Mouse (Mus musculus): ENCODE results near the gene Taf12. TPM values are rescaled to one million over a fixed set of nuclear protein-coding genes. Genes with fewer than 3 reads are reported as not detected.
A peak's percentile ranks its signal among the peaks of the same experiment; 100 is the strongest.

Gene Taf12
- polyA plus RNA-seq, 2 experiments: 31.5 to 47.8 TPM

DNA sequence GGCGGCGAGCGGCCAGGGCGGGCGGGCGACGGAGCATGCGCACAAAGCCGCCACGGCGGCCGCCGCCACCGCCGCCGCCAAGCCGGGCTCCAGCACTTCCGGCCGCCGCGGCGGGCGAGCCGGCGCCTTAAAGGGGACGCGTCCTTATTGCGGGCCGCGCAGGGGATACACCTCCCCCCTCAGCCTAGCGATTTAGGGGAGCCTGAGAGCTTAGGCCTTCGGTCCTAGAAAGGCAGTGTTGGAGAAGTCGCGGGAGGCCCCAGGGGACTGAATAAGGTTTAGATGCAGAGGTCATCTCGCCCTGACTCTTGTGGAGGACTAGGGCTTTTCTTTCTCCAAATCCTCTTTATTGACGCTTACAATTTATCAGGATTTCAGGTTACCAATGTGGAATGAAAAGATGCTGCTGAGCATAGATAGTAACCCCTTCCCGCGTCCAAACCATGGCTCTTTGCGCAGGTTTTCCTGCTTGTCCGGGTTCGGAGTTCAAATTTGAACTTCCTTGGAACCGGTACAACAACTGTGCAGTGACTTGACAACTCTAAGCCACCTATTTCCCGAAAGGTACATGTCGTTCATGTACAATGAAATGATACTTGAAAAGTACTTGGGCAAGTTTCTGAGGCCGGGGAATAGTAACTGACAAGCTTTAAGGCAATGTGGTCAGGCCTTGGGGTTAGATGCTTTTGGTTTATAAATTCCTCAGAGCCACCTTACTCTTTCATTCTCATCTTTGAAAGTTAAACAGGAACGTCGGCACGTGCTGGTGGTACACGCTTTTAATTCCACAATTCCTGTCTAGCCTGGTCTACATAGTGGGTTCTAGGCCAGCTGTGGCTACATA is 12.4 kb upstream of the Taf12 start, which contains the start of gene Gmeb1:
Gmeb1 (minus strand) TSS at position 89 of the 844 bp plus-strand sequence.
- Histone ChIP-seq H3K27me3 (ENCODE audit: control insufficient read depth, insufficient read depth, low read length) (no peaks in the 10 kb centered on the region), H3K9me3 (ENCODE audit: control insufficient read depth, low read length) (no peaks in the 10 kb centered on the region), H3K4me1 (ENCODE audit: control insufficient read depth, insufficient read depth, low read length) (peaks cover 16% of the 10 kb centered on the region), H3K9ac (ENCODE audit: low read depth, low read length, severe bottlenecking) (peak within 1 kb of the TSS; percentile 95), H3K4me3 (replicated peaks; ENCODE audit: low read length) (peak within 1 kb of the TSS; percentile 80), H3K36me3 (ENCODE audit: control insufficient read depth, insufficient read depth, low read length) (no peaks in the 10 kb centered on the region), H3K27ac (replicated peaks; ENCODE audit: low read depth, low read length) (peak within 1 kb of the TSS; percentile 91), H3K4me2 (replicated peaks; ENCODE audit: low read depth, low read length, severe bottlenecking) (peak within 1 kb of the TSS; percentile 91)
- WGBS: 19% methylated on average over 31 of the region's 49 CpGs
- 0 out of 2 replicates have a peak, but pooled peaks have one; percentile 18 for TF ChIP-seq POLR2A (IDR thresholded peaks at IDR 0.05; ENCODE audit: borderline replicate concordance, extremely low read depth, insufficient read depth, insufficient read length)
- peak; percentile 89 for ATAC-seq (ENCODE audit: low FRiP score, low read depth)
- peak; percentile 83 for DNase-seq (ENCODE audit: low spot score)

DNA sequence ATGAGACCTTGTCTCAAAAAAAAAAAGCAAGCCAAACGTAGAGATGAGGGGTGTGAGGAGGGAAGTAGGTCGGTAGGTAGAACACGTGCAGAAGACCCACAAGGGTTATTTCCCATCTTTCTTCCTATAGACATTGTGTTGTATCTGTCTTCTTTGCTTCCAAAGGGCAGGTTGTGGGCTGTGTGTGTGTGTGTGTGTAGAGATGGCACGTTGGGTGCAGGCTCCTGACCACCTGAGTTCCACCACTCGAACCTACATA is 11.9 kb upstream of the Taf12 start:
- Histone ChIP-seq H3K9me3 (ENCODE audit: control insufficient read depth, low read length) (no peaks in the 10 kb centered on the region), H3K4me2 (replicated peaks; ENCODE audit: low read depth, low read length, severe bottlenecking) (peak overlapping the region; percentile 68; the same call in 1 of the 2 replicates), H3K27ac (replicated peaks; ENCODE audit: low read depth, low read length) (no peak overlapping the region; the same call in 1 of the 2 replicates), H3K36me3 (ENCODE audit: control insufficient read depth, insufficient read depth, low read length) (no peaks in the 10 kb centered on the region), H3K27me3 (ENCODE audit: control insufficient read depth, insufficient read depth, low read length) (no peaks in the 10 kb centered on the region), H3K4me3 (replicated peaks; ENCODE audit: low read length) (peak overlapping the region; percentile 80), H3K4me1 (ENCODE audit: control insufficient read depth, insufficient read depth, low read length) (peaks cover 16% of the 10 kb centered on the region), H3K9ac (ENCODE audit: low read depth, low read length, severe bottlenecking) (no peak overlapping the region)
- TF ChIP-seq POLR2A (IDR thresholded peaks at IDR 0.05; ENCODE audit: borderline replicate concordance, extremely low read depth, insufficient read depth, insufficient read length): no peak
- DNase-seq (ENCODE audit: low spot score) (no peak), ATAC-seq (ENCODE audit: low FRiP score, low read depth) (no peak)
- 73% methylated on average over 5 of the region's 5 CpGs for WGBS

- no peaks in the 10 kb centered on the region for H3K9me3 ChIP-seq (ENCODE audit: control insufficient read depth, low read length)
- H3K9ac ChIP-seq (ENCODE audit: low read depth, low read length, severe bottlenecking): no peak overlapping the region
- no peak overlapping the region for H3K4me3 ChIP-seq (replicated peaks; ENCODE audit: low read length)
- no peak overlapping the region for H3K4me2 ChIP-seq (replicated peaks; ENCODE audit: low read depth, low read length, severe bottlenecking)
- H3K36me3 ChIP-seq (ENCODE audit: control insufficient read depth, insufficient read depth, low read length): no peaks in the 10 kb centered on the region
- no peak overlapping the region for H3K27ac ChIP-seq (replicated peaks; ENCODE audit: low read depth, low read length)
- H3K27me3 ChIP-seq (ENCODE audit: control insufficient read depth, insufficient read depth, low read length): no peaks in the 10 kb centered on the region
- peaks cover 16% of the 10 kb centered on the region for H3K4me1 ChIP-seq (ENCODE audit: control insufficient read depth, insufficient read depth, low read length)
- DNase-seq (ENCODE audit: low spot score) (no peak), ATAC-seq (ENCODE audit: low FRiP score, low read depth) (no peak)
- 96% methylated on average over 7 of the region's 7 CpGs for WGBS
- TF ChIP-seq POLR2A (IDR thresholded peaks at IDR 0.05; ENCODE audit: borderline replicate concordance, extremely low read depth, insufficient read depth, insufficient read length): no peak
Observed at GRCm38 (mm10) chr4:132263313-132263712, 10.9 kb upstream of the Taf12 start.

DNA sequence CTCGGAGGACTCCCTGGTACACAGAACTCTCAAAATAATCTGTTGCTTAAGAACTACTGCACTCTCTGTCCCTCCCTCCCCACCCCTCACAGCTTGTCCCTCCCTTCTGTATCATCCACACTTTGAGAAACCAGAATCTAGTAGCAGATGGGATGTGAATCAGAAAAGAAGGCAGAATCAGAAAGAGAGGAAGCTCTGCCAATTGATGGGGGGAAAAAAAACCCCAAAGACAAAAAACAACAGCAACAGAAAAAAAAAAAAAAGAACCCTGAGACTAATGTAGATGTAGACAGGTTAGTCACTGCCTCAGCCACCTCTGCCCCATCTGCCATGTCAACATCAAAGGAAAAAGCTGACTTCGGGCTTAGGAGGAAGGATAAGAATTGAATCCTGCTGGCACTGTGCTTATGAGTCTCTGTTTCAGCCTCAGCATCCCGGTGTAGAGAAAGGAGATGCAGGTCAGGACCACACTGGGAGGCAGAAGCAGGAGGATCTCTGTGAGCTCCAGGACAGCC is 7.3 kb upstream of the Taf12 start:
- no peak for ATAC-seq (ENCODE audit: low FRiP score, low read depth)
- Histone ChIP-seq H3K9ac (ENCODE audit: low read depth, low read length, severe bottlenecking) (no peak overlapping the region), H3K4me3 (replicated peaks; ENCODE audit: low read length) (no peak overlapping the region), H3K4me2 (replicated peaks; ENCODE audit: low read depth, low read length, severe bottlenecking) (no peak overlapping the region), H3K27ac (replicated peaks; ENCODE audit: low read depth, low read length) (no peak overlapping the region), H3K27me3 (ENCODE audit: control insufficient read depth, insufficient read depth, low read length) (no peaks in the 10 kb centered on the region), H3K4me1 (ENCODE audit: control insufficient read depth, insufficient read depth, low read length) (peaks cover 5% of the 10 kb centered on the region), H3K36me3 (ENCODE audit: control insufficient read depth, insufficient read depth, low read length) (no peaks in the 10 kb centered on the region), H3K9me3 (ENCODE audit: control insufficient read depth, low read length) (no peaks in the 10 kb centered on the region)
- no peak for TF ChIP-seq POLR2A (IDR thresholded peaks at IDR 0.05; ENCODE audit: borderline replicate concordance, extremely low read depth, insufficient read depth, insufficient read length)
- 73% methylated on average over 3 of the region's 3 CpGs for WGBS
- DNase-seq (ENCODE audit: low spot score): no peak

GRCm38 (mm10) chr4:132268871-132269739 is 5.1 kb upstream of the Taf12 start:
- H3K4me1 ChIP-seq (ENCODE audit: control insufficient read depth, insufficient read depth, low read length): peaks cover 9% of the 10 kb centered on the region
- H3K4me3 ChIP-seq (replicated peaks; ENCODE audit: low read length): no peak overlapping the region
- H3K27me3 ChIP-seq (ENCODE audit: control insufficient read depth, insufficient read depth, low read length): no peaks in the 10 kb centered on the region
- WGBS: 11% methylated on average over 6 of the region's 6 CpGs
- no peak overlapping the region for H3K4me2 ChIP-seq (replicated peaks; ENCODE audit: low read depth, low read length, severe bottlenecking)
- H3K36me3 ChIP-seq (ENCODE audit: control insufficient read depth, insufficient read depth, low read length): no peaks in the 10 kb centered on the region
- DNase-seq (ENCODE audit: low spot score) (peak; percentile 42), ATAC-seq (ENCODE audit: low FRiP score, low read depth) (no peak)
- H3K9me3 ChIP-seq (ENCODE audit: control insufficient read depth, low read length): no peaks in the 10 kb centered on the region
- TF ChIP-seq POLR2A (IDR thresholded peaks at IDR 0.05; ENCODE audit: borderline replicate concordance, extremely low read depth, insufficient read depth, insufficient read length): no peak
- H3K27ac ChIP-seq (replicated peaks; ENCODE audit: low read depth, low read length): 0 out of 2 replicates have a peak overlapping the region, but pooled peaks have one; percentile 19
- H3K9ac ChIP-seq (ENCODE audit: low read depth, low read length, severe bottlenecking): no peak overlapping the region
